Mouse (Mus musculus) B cell, adult 62 days (primary cell): ENCODE results near the gene Olfr807. TPM values are rescaled to one million over a fixed set of nuclear protein-coding genes. Genes with fewer than 3 reads are reported as not detected.

Experiments
- total RNA-seq: library from RNA; stranded (reverse); gene quantifications from 4 replicates; pipeline ENCODE4 v1.2.4, GENCODE M21; 2023

Gene Olfr807
- not detected in 4 replicates for total RNA-seq

GRCm38 (mm10) chr10:129757693-129758092 lies at the start of gene Olfr807:
Gene Olfr807 (minus strand): TSS chr10:129757793.

DNA sequence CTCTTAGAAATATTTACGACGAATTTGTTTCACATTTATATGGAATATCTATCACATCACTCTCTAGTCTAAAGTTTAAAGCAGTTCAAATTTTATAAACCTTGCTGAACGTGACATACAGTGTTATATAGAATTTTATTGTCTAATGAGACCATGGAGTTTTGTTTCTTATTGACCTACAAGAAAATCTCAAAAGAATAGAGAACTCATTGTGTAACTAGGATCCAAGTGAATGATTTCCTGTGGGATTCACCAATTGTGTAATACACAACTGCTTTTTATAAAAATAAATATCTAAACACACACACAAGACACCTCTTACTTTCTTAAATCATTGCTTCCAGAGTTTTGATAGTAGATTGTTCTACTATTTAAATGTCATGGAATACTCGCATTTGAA lies 46.7 kb upstream of the Olfr807 start, which contains the start of gene Olfr811:
Gene Olfr811 (minus strand): TSS at position 101 of the 400 bp plus-strand sequence.

GRCm38 (mm10) chr10:129794817-129795216 lies 37.2 kb upstream of the Olfr807 start, which contains the start of gene Olfr810:
Gene Olfr810 (minus strand): TSS chr10:129794917.

DNA sequence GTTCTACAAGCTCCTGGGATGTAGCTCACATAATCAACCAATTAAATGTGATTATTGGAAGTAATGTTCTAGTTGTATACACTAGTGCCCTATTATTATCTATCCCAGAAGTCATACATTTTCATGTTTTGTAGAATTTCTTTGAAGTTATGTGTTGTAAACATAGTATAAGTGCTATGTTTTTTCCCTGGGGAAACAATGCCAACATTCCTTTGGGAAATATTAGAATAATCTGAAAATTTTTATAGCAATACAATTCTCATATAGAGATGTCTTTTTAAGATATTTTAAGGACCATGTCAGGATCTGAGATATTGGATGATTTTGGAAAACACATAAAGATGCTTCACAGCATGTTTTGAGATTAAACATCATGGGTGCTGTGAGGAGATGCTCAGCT lies 16.7 kb upstream of the Olfr807 start, which contains the start of gene Olfr809:
Gene Olfr809 (plus strand): TSS at position 301 of the 400 bp plus-strand sequence.

DNA sequence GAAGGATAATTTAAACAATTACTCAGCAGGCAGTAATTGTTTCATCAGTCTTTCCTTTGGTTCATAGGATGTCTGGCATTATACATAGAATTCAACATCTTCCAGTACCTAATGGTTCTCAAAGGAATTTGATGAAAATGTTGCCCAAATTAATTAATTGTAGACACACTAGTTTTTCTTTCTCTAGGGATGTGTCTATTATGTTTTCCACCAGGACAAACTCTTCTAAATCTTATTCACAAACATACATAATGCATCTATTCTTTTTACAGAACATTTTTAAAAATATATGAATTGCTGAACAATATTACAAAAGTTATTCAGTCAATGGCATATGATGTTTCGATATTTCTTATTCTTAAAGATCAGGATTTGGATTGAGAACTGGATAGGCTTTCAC lies 7.6 kb upstream of the Olfr807 start, which contains the start of gene Olfr808:
Gene Olfr808 (plus strand): TSS at position 301 of the 400 bp plus-strand sequence.

DNA sequence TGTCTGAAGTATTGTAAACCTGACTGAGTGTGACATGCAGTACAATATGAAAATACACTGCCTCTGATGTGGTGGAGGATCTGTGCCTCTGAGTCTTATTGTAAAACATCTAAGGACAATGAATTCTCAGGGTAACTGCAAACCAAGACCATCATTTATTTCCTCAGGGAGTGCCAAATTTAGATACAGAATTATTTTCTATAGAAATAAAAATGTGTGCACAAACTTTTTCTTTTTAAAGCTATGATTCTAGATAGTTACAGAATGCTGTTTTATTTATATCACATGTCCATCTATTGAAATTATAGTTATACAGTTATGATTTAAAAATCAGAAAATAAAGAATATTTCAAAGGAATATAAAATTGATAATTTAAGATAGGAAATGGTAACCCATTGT lies 15.8 kb downstream of the Olfr807 start, which contains the start of gene Olfr806:
Gene Olfr806 (minus strand): TSS at position 101 of the 400 bp plus-strand sequence.

GRCm38 (mm10) chr10:129729275-129729674 lies 28.3 kb downstream of the Olfr807 start, which contains the start of gene Olfr805:
Gene Olfr805 (minus strand): TSS chr10:129729375.

Other genes starting within 250 kb of the Olfr807 start
- not detected in 4 replicates for gene Olfr791, start 236.0 kb downstream of the Olfr807 start, total RNA-seq
- not detected in 4 replicates for gene Olfr792, start 218.6 kb downstream of the Olfr807 start, total RNA-seq
- not detected in 4 replicates for gene Olfr794, start 190.1 kb downstream of the Olfr807 start, total RNA-seq
- not detected in 4 replicates for gene Olfr796, start 145.2 kb downstream of the Olfr807 start, total RNA-seq
- gene Olfr798, start 129.9 kb downstream of the Olfr807 start, total RNA-seq: not detected in 4 replicates
- gene Olfr799, start 120.3 kb downstream of the Olfr807 start, total RNA-seq: not detected in 4 replicates
- gene Olfr800, start 100.1 kb downstream of the Olfr807 start, total RNA-seq: not detected in 4 replicates
- not detected in 4 replicates for gene Olfr801, start 83.9 kb downstream of the Olfr807 start, total RNA-seq
- gene Olfr802, start 69.6 kb downstream of the Olfr807 start, total RNA-seq: not detected in 4 replicates
- not detected in 4 replicates for gene Olfr803, start 63.5 kb downstream of the Olfr807 start, total RNA-seq
- not detected in 4 replicates for gene Olfr804, start 54.6 kb downstream of the Olfr807 start, total RNA-seq
- gene Olfr805, start 28.4 kb downstream of the Olfr807 start, total RNA-seq: not detected in 4 replicates
- gene Olfr806, start 15.9 kb downstream of the Olfr807 start, total RNA-seq: not detected in 4 replicates
- not detected in 4 replicates for gene Olfr808, start 7.7 kb upstream of the Olfr807 start, total RNA-seq
- gene Olfr809, start 16.8 kb upstream of the Olfr807 start, total RNA-seq: not detected in 4 replicates
- not detected in 4 replicates for gene Olfr810, start 37.1 kb upstream of the Olfr807 start, total RNA-seq
- gene Olfr811, start 46.6 kb upstream of the Olfr807 start, total RNA-seq: not detected in 4 replicates
- not detected in 4 replicates for gene Olfr812, start 88.3 kb upstream of the Olfr807 start, total RNA-seq
- gene Olfr813, start 97.6 kb upstream of the Olfr807 start, total RNA-seq: not detected in 4 replicates
- gene Olfr814, start 122.1 kb upstream of the Olfr807 start, total RNA-seq: not detected in 4 replicates
- not detected in 4 replicates for gene Olfr815, start 148.1 kb upstream of the Olfr807 start, total RNA-seq
- not detected in 4 replicates for gene Olfr816, start 157.8 kb upstream of the Olfr807 start, total RNA-seq
- gene Olfr818, start 191.3 kb upstream of the Olfr807 start, total RNA-seq: not detected in 4 replicates
- not detected in 4 replicates for gene Olfr819, start 209.5 kb upstream of the Olfr807 start, total RNA-seq
- not detected in 4 replicates for gene Olfr247, start 218.3 kb upstream of the Olfr807 start, total RNA-seq
- not detected in 4 replicates for gene Gm10310, start 227.3 kb upstream of the Olfr807 start, total RNA-seq